ENCODE assay signal across 11 mouse cellular contexts in the genomic region with DNA sequence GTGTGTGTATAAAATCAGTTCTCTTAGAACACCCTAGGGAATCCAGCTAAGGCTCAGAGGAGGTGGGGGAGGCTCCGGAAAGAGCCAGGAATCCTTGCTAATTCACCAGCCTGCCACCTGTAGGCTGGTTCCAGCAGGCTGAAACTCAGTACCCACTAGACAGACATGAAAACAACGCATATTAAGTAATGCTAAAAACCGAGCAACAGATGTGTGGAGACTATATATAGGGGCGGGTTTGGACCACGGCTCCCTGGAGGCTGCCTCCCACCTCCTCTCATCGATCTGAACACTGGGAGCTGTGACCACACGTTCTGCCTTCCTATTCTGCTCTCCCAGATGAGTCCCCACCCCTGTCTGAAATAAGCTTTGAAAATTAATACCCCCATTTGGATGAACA. TPM values are rescaled to one million over a fixed set of nuclear protein-coding genes. Genes with fewer than 3 reads are reported as not detected.
DNase-seq lines count a peak whose midpoint lies in the region; ATAC-seq lines count a peak whose summit lies in the region.
"Had no signal": no experiment of that assay in that cellular context is flagged by ENCODE, and none has a peak within 500 bp of the region (broad histone marks: within the 10 kb centered on the region; RNA-seq: fewer than 3 reads in every experiment).

No protein-coding gene starts in this region.

- H3K27me3 ChIP-seq in embryonic facial prominence, embryonic 14.5 days (replicated peaks; ENCODE audit: control insufficient read depth, insufficient read depth, low read length): peaks cover 55% of the 10 kb centered on the region
- H3K27me3 ChIP-seq in neural tube, embryonic 14.5 days (ENCODE audit: control insufficient read depth, insufficient read depth, low read length): no peaks in the 10 kb centered on the region

- H3K27ac ChIP-seq in embryonic facial prominence, embryonic 14.5 days (replicated peaks; ENCODE audit: low read depth, low read length): no peak overlapping the region
- no peak overlapping the region for H3K27ac ChIP-seq in neural tube, embryonic 14.5 days (ENCODE audit: low read depth, low read length)
- H3K27ac ChIP-seq: macrophage had no signal

- 10% methylated on average over 7 of the region's 7 CpGs for WGBS in embryonic facial prominence, embryonic 14.5 days
- WGBS in neural tube, embryonic 14.5 days: 6% methylated on average over 7 of the region's 7 CpGs

- H3K4me2 ChIP-seq in embryonic facial prominence, embryonic 14.5 days (ENCODE audit: low read depth, low read length): peak overlapping the region; percentile 83
- peak overlapping the region; percentile 89 for H3K4me2 ChIP-seq in neural tube, embryonic 14.5 days (ENCODE audit: low read depth, low read length)

- peak; percentile 58; the same call in 1 of the 2 replicates for ATAC-seq in embryonic facial prominence, embryonic 14.5 days (ENCODE audit: low read depth)
- no peak for ATAC-seq in neural tube, embryonic 14.5 days (ENCODE audit: low read depth)

- DNase-seq in kidney, postnatal 4 days: peak; percentile 11 to 26
- no peak for DNase-seq in kidney, postnatal 25 days
- peak; percentile 63 for DNase-seq in embryonic facial prominence, embryonic 14.5 days (ENCODE audit: low spot score)
- peak; percentile 17 to 37 for DNase-seq in left cerebral cortex, adult 18-20 months (ENCODE audit: low spot score in 2 of 2)
- no peak for DNase-seq in gastrocnemius, postnatal 36 days
- no peak for DNase-seq in spleen, postnatal 10 days (ENCODE audit: low spot score in 2 of 2)
- no peak for DNase-seq in c-Kit-positive CD71-positive TER-119-positive erythroid progenitor cells, embryonic 14.5 days (ENCODE audit: low spot score)
- DNase-seq: kidney, postnatal 14 days had no signal

- no peaks in the 10 kb centered on the region for H3K36me3 ChIP-seq in embryonic facial prominence, embryonic 14.5 days (ENCODE audit: control insufficient read depth, insufficient read depth, low read length)
- H3K36me3 ChIP-seq in neural tube, embryonic 14.5 days (ENCODE audit: control insufficient read depth, insufficient read depth, low read length): no peaks in the 10 kb centered on the region
- H3K36me3 ChIP-seq: G1E had no signal

- H3K4me3 ChIP-seq in embryonic facial prominence, embryonic 14.5 days (ENCODE audit: low read depth, low read length): peak overlapping the region; percentile 65; the same call in 1 of the 2 replicates
- peak overlapping the region; percentile 71 for H3K4me3 ChIP-seq in neural tube, embryonic 14.5 days (ENCODE audit: low read depth, low read length)

- H3K9me3 ChIP-seq in embryonic facial prominence, embryonic 14.5 days (ENCODE audit: control insufficient read depth, low read length): 0 out of 2 replicates have a peak, but pooled peaks cover 3% of the 10 kb centered on the region
- no peaks in the 10 kb centered on the region for H3K9me3 ChIP-seq in neural tube, embryonic 14.5 days (ENCODE audit: control insufficient read depth, low read length)

- intact Hi-C loops in gastrocnemius, postnatal 36 days (cut with DNase I): no loop called here

- no peak overlapping the region for H3K9ac ChIP-seq in embryonic facial prominence, embryonic 14.5 days (ENCODE audit: low read depth, low read length)
- no peak overlapping the region for H3K9ac ChIP-seq in neural tube, embryonic 14.5 days (replicated peaks; ENCODE audit: low read depth, low read length)

- H3K4me1 ChIP-seq in embryonic facial prominence, embryonic 14.5 days (ENCODE audit: control insufficient read depth, insufficient read depth, low read length): no peaks in the 10 kb centered on the region
- H3K4me1 ChIP-seq in neural tube, embryonic 14.5 days (ENCODE audit: control insufficient read depth, insufficient read depth, low read length): no peaks in the 10 kb centered on the region; the same call in 1 of the 2 replicates

RNA-seq across cellular contexts. Expression of a gene that starts 1.8 kb away (rescaled TPM):
- polyA plus RNA-seq in embryonic facial prominence, embryonic 14.5 days (2014; fragmentation: Nextera tagmentation; extraction: Ambion mirVana): 3.6 and 4.4 TPM in 2 replicates
- 10 to 100 TPM; 51.4 to 54.8 TPM for total RNA-seq in left cerebral cortex, adult 18-20 months (2021)
- polyA plus RNA-seq in neural tube, embryonic 14.5 days (2014; fragmentation: Nextera tagmentation; extraction: Ambion mirVana): 13.1 and 14.5 TPM in 2 replicates
- not detected for total RNA-seq in gastrocnemius, postnatal 36 days (2021)
- polyA plus RNA-seq: G1E, macrophage had no signal

Comparison
In these comparisons a context has a peak if more than half of its experiments do, and no peak if none do; other contexts are left out.
1. DNase-seq: peak in kidney, postnatal 4 days (2 of 2), embryonic facial prominence, embryonic 14.5 days (single experiment) and left cerebral cortex, adult 18-20 months (2 of 2); none in kidney, postnatal 25 days (0 of 2), gastrocnemius, postnatal 36 days (0 of 2), spleen, postnatal 10 days (0 of 2) and c-Kit-positive CD71-positive TER-119-positive erythroid progenitor cells, embryonic 14.5 days (single experiment).
2. RNA of a gene that starts 1.8 kb away (total RNA-seq): 51.4 to 54.8 TPM in left cerebral cortex, adult 18-20 months; not detected in gastrocnemius, postnatal 36 days; every median in the first group is over 10 times any median in the second.